Mouse (Mus musculus) neural tube, embryonic 11.5 days (tissue): Measurements from ENCODE around the gene Txnrd1. TPM values are rescaled to one million over a fixed set of nuclear protein-coding genes. Genes with fewer than 3 reads are reported as not detected.

Source experiments
- ATAC-seq: fragments of 200-750 bp; cut with Nextera tagmentation; 2 replicates; pipeline ENCODE4 v1.8.0; 2017; ENCODE audit warnings: moderate number of reproducible peaks, mild to moderate bottlenecking, moderate TSS enrichment, moderate library complexity; ENCODE audit not compliant: insufficient read depth, low FRiP score, low TSS enrichment
- DNase-seq: peaks from one replicate; pipeline ENCODE4 v3.0.0-alpha.2; 2015; ENCODE audit warnings: low spot score
- H3K27ac ChIP-seq: fragments of 300-500 bp; sonication (generic); 2 replicates; pipeline ENCODE4 v1.5.1; 2014; ENCODE audit warnings: low read depth, mild to moderate bottlenecking, low read length
- H3K27me3 ChIP-seq: fragments of 300-500 bp; sonication (generic); 2 replicates; pipeline ENCODE4 v1.6.1; 2014; ENCODE audit warnings: mild to moderate bottlenecking, low read length, mixed read lengths; ENCODE audit not compliant: control insufficient read depth, insufficient read depth
- H3K36me3 ChIP-seq: fragments of 300-500 bp; sonication (generic); 2 replicates; pipeline ENCODE4 v1.6.1; 2014; ENCODE audit warnings: mild to moderate bottlenecking, low read length, moderate library complexity, mixed read lengths; ENCODE audit not compliant: control insufficient read depth, insufficient read depth
- H3K4me1 ChIP-seq: fragments of 300-500 bp; sonication (generic); 2 replicates; pipeline ENCODE4 v1.6.1; 2014; ENCODE audit warnings: low read length, mixed read lengths; ENCODE audit not compliant: control insufficient read depth, insufficient read depth
- H3K4me2 ChIP-seq: fragments of 300-500 bp; sonication (generic); 2 replicates; pipeline ENCODE4 v1.6.1; 2014; ENCODE audit warnings: low read depth, mild to moderate bottlenecking, moderate library complexity
- H3K4me3 ChIP-seq: fragments of 300-500 bp; sonication (generic); 2 replicates; pipeline ENCODE4 v1.5.1; 2014; ENCODE audit warnings: low read depth, low read length
- H3K9ac ChIP-seq: fragments of 300-500 bp; sonication (generic); 2 replicates; pipeline ENCODE4 v1.6.1; 2014; ENCODE audit warnings: mild to moderate bottlenecking, low read length
- H3K9me3 ChIP-seq: fragments of 300-500 bp; sonication (generic); 2 replicates; pipeline ENCODE4 v1.6.1; 2016; ENCODE audit warnings: low read length; ENCODE audit not compliant: control insufficient read depth
- WGBS: fragments of 180-500 bp; shearing (Covaris S2); extraction: QIAGEN DNeasy Blood & Tissue Kit; methylation state at CpG from one replicate; pipeline ENCODE4 v1.1.7; 2014; 5-methylcytosine and 5-hydroxymethylcytosine counted together
- polyA plus RNA-seq: library from polyadenylated mRNA; unstranded; fragments of >200 nt; fragmentation: Nextera tagmentation; extraction: Ambion mirVana; gene quantifications from 2 replicates; pipeline ENCODE4 v1.2.1, GENCODE M21; 2014

Txnrd1 gene
- polyA plus RNA-seq, 1 experiment from 2014 or later: 203 TPM

DNA sequence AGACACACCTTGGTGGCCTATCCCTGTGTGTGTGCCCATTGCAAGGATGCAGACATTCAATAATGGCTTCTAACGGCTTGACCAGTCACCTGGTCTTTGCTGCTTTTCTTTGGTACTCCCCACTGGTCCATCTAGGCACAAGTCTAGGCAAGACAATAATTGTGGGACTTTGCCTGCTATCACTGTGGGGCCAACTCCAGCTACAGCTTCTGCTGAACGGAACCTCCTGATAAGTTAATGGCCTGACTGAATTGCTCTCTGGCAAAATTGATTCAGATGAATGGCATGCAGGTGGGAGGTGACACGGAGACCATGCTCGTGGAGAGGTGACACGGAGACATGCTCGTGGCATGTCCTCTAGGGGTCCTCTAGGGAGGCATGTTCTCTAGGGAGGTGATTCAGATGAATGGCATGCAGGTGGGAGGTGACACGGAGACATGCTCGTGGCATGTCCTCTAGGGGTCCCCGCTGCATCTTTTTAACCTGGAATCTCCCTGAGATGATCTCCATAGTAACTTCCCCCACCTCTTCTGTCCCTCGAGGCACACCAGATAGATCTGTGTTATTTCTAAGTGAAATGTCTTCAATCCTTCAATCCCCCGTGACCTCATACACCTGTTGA is 35.3 kb upstream of the Txnrd1 start:
- WGBS: 68% methylated on average over 11 of the region's 11 CpGs
- no peak overlapping the region for H3K4me3 ChIP-seq
- H3K9me3 ChIP-seq: no peaks in the 10 kb centered on the region
- no peaks in the 10 kb centered on the region for H3K36me3 ChIP-seq
- no peak overlapping the region for H3K4me2 ChIP-seq
- H3K27ac ChIP-seq: no peak overlapping the region
- H3K9ac ChIP-seq: no peak overlapping the region
- DNase-seq (no peak), ATAC-seq (no peak)
- no peaks in the 10 kb centered on the region for H3K4me1 ChIP-seq
- H3K27me3 ChIP-seq: no peaks in the 10 kb centered on the region

GRCm38 (mm10) chr10:82800094-82800493 is 33.7 kb upstream of the Txnrd1 start:
- Histone ChIP-seq H3K4me1 (no peaks in the 10 kb centered on the region), H3K9me3 (no peaks in the 10 kb centered on the region), H3K27me3 (no peaks in the 10 kb centered on the region), H3K27ac (no peak overlapping the region), H3K4me2 (no peak overlapping the region), H3K4me3 (no peak overlapping the region), H3K9ac (no peak overlapping the region), H3K36me3 (no peaks in the 10 kb centered on the region)
- ATAC-seq (no peak), DNase-seq (no peak)
- WGBS: 83% methylated on average over 5 of the region's 5 CpGs

DNA sequence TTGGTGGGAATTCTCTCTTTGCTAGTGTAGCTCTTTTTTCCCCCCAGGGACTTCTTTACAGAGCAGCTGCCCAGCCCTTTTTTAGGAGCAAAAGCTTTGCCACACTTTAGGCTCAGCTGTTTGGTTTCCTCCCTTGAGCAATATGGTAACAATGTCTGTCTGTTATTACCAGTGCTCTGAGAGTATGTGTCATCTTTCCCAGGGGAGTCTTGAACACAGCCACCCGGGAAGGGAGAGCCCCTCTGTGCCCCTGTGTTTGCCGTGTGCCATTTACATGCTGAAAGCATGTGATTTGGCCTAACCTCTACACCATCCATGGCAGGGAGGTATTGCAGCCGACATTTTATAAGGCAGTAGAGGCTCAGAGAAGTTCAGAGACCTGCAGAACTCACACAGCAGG is 29.4 kb upstream of the Txnrd1 start:
- DNase-seq: no peak
- H3K4me2 ChIP-seq: no peak overlapping the region
- no peak overlapping the region for H3K27ac ChIP-seq
- H3K4me3 ChIP-seq: no peak overlapping the region
- H3K36me3 ChIP-seq: no peaks in the 10 kb centered on the region
- no peaks in the 10 kb centered on the region for H3K4me1 ChIP-seq
- 71% methylated on average over 3 of the region's 3 CpGs for WGBS
- no peak overlapping the region for H3K9ac ChIP-seq
- no peaks in the 10 kb centered on the region for H3K27me3 ChIP-seq
- no peak for ATAC-seq
- H3K9me3 ChIP-seq: no peaks in the 10 kb centered on the region

DNA sequence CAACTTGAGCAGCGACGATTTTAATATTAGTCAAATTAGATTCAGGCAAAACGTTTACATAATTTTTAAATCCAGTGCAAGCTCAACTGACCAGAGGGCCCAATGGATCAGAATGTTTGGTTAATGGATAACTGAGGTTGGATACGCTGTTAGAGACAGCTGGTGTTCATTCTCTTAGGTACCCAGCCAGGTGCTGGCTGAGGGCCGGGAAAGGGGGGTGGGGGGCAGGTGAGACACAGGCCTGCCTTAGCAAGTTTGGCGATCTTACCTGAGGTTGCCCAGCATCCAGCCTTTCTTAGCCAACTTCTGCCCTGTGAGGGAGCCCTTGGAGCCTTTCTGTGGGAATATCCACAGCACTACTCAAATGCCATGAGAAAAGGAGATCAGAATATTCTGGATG is 28.6 kb upstream of the Txnrd1 start:
- no peaks in the 10 kb centered on the region for H3K36me3 ChIP-seq
- no peaks in the 10 kb centered on the region for H3K27me3 ChIP-seq
- no peak overlapping the region for H3K27ac ChIP-seq
- WGBS: 87% methylated on average over 6 of the region's 6 CpGs
- DNase-seq (no peak), ATAC-seq (no peak)
- no peaks in the 10 kb centered on the region for H3K4me1 ChIP-seq
- H3K4me2 ChIP-seq: no peak overlapping the region
- no peaks in the 10 kb centered on the region for H3K9me3 ChIP-seq
- H3K9ac ChIP-seq: no peak overlapping the region
- no peak overlapping the region for H3K4me3 ChIP-seq

- ATAC-seq: no peak
- no peaks in the 10 kb centered on the region for H3K9me3 ChIP-seq
- no peaks in the 10 kb centered on the region for H3K4me1 ChIP-seq
- no peak for DNase-seq
- H3K27ac ChIP-seq: no peak overlapping the region
- no peaks in the 10 kb centered on the region for H3K27me3 ChIP-seq
- no peak overlapping the region for H3K4me2 ChIP-seq
- H3K9ac ChIP-seq: no peak overlapping the region
- no peak overlapping the region for H3K4me3 ChIP-seq
- no peaks in the 10 kb centered on the region for H3K36me3 ChIP-seq
- WGBS: 87% methylated on average over 8 of the region's 8 CpGs
Observed at GRCm38 (mm10) chr10:82806414-82806813, 27.3 kb upstream of the Txnrd1 start.

DNA sequence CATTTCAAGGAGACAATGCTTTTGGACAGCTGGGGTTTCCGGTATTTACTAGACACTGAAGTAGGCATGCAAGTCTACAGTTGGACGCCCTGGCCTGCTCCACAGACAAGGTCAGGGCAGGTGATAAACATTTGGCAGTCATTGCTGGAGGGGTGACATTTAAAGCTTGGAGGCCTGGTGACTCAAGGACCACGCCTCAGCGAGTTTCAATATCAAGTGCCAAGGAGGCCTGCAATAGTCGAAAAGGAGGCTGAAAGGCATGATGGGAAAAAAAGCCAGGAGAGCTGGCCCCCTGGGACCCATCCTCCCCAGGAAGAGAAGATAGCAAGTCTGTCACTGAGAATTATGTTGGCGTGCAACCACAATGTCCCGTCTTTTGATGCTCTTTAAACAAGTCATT is 26.5 kb upstream of the Txnrd1 start:
- Histone ChIP-seq H3K4me3 (no peak overlapping the region), H3K4me1 (no peaks in the 10 kb centered on the region), H3K36me3 (no peaks in the 10 kb centered on the region), H3K27me3 (no peaks in the 10 kb centered on the region), H3K9me3 (no peaks in the 10 kb centered on the region), H3K9ac (no peak overlapping the region), H3K27ac (no peak overlapping the region), H3K4me2 (no peak overlapping the region)
- 80% methylated on average over 7 of the region's 7 CpGs for WGBS
- no peak for ATAC-seq
- DNase-seq: no peak

DNA sequence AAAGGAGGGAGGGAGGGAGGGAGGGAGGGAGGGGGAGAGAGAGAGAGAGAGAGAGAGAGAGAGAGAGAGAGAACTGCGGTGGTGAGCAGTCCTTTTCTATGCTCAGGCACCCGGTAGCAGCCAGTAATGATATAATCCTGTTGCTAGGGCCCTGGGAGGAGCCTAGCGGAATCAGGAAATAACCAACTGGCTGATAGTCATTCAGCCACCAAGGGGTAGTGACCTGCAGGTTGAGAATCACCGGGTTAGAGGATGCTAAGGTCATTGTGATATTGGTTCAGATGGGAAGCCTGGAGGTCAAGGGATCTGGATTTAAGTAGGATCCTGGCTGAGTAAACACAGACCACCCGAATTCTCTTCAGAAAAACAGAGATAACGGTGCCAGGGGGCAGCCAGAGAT is 25.6 kb upstream of the Txnrd1 start:
- Histone ChIP-seq H3K36me3 (no peaks in the 10 kb centered on the region), H3K27ac (no peak overlapping the region), H3K9me3 (no peaks in the 10 kb centered on the region), H3K4me3 (no peak overlapping the region), H3K4me2 (no peak overlapping the region), H3K9ac (no peak overlapping the region), H3K27me3 (no peaks in the 10 kb centered on the region), H3K4me1 (no peaks in the 10 kb centered on the region)
- no peak for DNase-seq
- ATAC-seq: no peak
- 52% methylated on average over 6 of the region's 6 CpGs for WGBS

- H3K27ac ChIP-seq: no peak overlapping the region
Observed at GRCm38 (mm10) chr10:82808891-82809290, 24.9 kb upstream of the Txnrd1 start.

GRCm38 (mm10) chr10:82809352-82809751 is 24.4 kb upstream of the Txnrd1 start:
- Histone ChIP-seq H3K9me3 (no peaks in the 10 kb centered on the region), H3K9ac (no peak overlapping the region), H3K27ac (no peak overlapping the region), H3K27me3 (no peaks in the 10 kb centered on the region), H3K4me3 (no peak overlapping the region), H3K36me3 (no peaks in the 10 kb centered on the region), H3K4me2 (no peak overlapping the region), H3K4me1 (no peaks in the 10 kb centered on the region; the same call in 1 of the 2 replicates)
- WGBS: 9% methylated on average over 3 of the region's 3 CpGs
- ATAC-seq (no peak), DNase-seq (no peak)

More at GRCm38 (mm10) chr10:82808891-82809290, 24.9 kb upstream of the Txnrd1 start:
- Histone ChIP-seq H3K4me1 (no peaks in the 10 kb centered on the region; the same call in 1 of the 2 replicates), H3K9ac (no peak overlapping the region), H3K4me3 (no peak overlapping the region), H3K4me2 (no peak overlapping the region), H3K9me3 (no peaks in the 10 kb centered on the region), H3K27me3 (no peaks in the 10 kb centered on the region), H3K36me3 (no peaks in the 10 kb centered on the region)
- no peak for DNase-seq
- WGBS: 86% methylated on average over 8 of the region's 8 CpGs
- no peak for ATAC-seq
